Mouse (Mus musculus): ENCODE measurements around the gene Mefv.

DNA sequence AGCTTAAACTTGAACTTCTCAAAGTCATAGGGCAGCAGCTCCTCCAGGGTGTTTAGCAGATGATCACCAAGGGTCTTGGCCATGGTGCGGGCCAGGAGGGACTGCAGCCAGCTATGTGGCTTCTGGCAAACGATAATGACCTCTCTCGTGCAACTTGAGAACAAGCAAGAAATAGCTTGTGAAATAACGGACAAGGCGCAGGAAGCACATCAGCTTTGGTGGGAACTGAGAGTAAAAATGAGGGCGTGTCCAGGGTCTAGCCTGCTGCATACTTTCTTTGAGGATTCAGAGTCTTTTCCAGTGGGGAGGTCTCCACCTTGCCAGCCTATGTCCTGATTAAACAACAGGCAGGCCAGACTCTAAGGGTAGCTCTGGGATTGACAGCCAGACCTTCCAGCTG is at the start of gene Mefv:
- TF ChIP-seq CTCF (conservative IDR thresholded peaks at IDR 0.05; ENCODE audit: low read length) (no peak), POU5F1 (IDR thresholded peaks at IDR 0.05; ENCODE audit: borderline replicate concordance, low read length) (no peak), NANOG (IDR thresholded peaks at IDR 0.05; ENCODE audit: borderline replicate concordance, low read length) (no peak)

All from E14TG2a.4 (cell line).